Mouse (Mus musculus) liver, adult 2 months (tissue): ENCODE results near the gene Shc2. TPM values are rescaled to one million over a fixed set of nuclear protein-coding genes. Genes with fewer than 3 reads are reported as not detected.

Experiments
- DNase-seq: peaks from one replicate; pipeline ENCODE4 v3.0.0-alpha.2; 2011; ENCODE audit warnings: low read depth, low spot score; ENCODE audit errors: extremely low read depth
- H3K27ac ChIP-seq: fragments of 200-500 bp; replicated peaks from 2 replicates; pipeline ENCODE4 v1.5.1; 2012; ENCODE audit warnings: low read depth, mild to moderate bottlenecking, control low read depth, inconsistent platforms, low read length; ENCODE audit not compliant: insufficient read depth
- H3K27me3 ChIP-seq: fragments of 200-500 bp; 2 replicates; pipeline ENCODE4 v1.6.1; 2012; ENCODE audit warnings: mild to moderate bottlenecking, moderate library complexity, low read length, inconsistent platforms; ENCODE audit not compliant: control insufficient read depth, insufficient read depth
- H3K36me3 ChIP-seq: fragments of 200-500 bp; 2 replicates; pipeline ENCODE4 v1.6.1; 2012; ENCODE audit warnings: low read length, inconsistent platforms; ENCODE audit not compliant: control insufficient read depth, insufficient read depth
- H3K4me1 ChIP-seq: fragments of 200-500 bp; 2 replicates; pipeline ENCODE4 v1.6.1; 2011; ENCODE audit warnings: low read length; ENCODE audit not compliant: control insufficient read depth, insufficient read depth
- H3K4me3 ChIP-seq: fragments of 200-500 bp; 2 replicates; pipeline ENCODE4 v1.5.1; 2011; ENCODE audit warnings: low read depth, mild to moderate bottlenecking, control low read depth, low read length, moderate library complexity; ENCODE audit not compliant: insufficient read depth
- H3K79me2 ChIP-seq: fragments of 200-500 bp; 2 replicates; pipeline ENCODE4 v1.6.1; 2012; ENCODE audit warnings: inconsistent platforms, mild to moderate bottlenecking, low read length, moderate library complexity; ENCODE audit not compliant: control insufficient read depth, insufficient read depth
- H3K9ac ChIP-seq: fragments of 200-500 bp; 2 replicates; pipeline ENCODE4 v1.6.1; 2012; ENCODE audit warnings: low read depth, mild to moderate bottlenecking, control low read depth, inconsistent platforms, low read length
- CTCF ChIP-seq: fragments of 200-500 bp; IDR thresholded peaks from 2 replicates; pipeline ENCODE4 v1.5.1; 2011; ENCODE audit warnings: low read depth, low read length, control low read depth
- POLR2A ChIP-seq: fragments of 200-500 bp; IDR thresholded peaks from 2 replicates; pipeline ENCODE4 v1.6.1; 2011; ENCODE audit warnings: low read length, control low read depth; ENCODE audit not compliant: insufficient read depth; ENCODE audit errors: extremely low read depth
- WGBS: fragments of 180-500 bp; shearing (Covaris S2); methylation state at CpG from one replicate; pipeline ENCODE4 v1.1.7; 2018; 5-methylcytosine and 5-hydroxymethylcytosine counted together
- polyA plus RNA-seq: library from polyadenylated mRNA; depleted of rRNA; stranded (reverse); fragments of >200 nt; gene quantifications from 2 replicates; pipeline ENCODE4 v1.2.3, GENCODE M21; 2012
- total RNA-seq: library from RNA; depleted of rRNA; stranded (reverse); fragments of >200 nt; gene quantifications from 2 replicates; pipeline ENCODE4 v1.2.3, GENCODE M21; 2014

Shc2 gene
- total and polyA plus RNA-seq, 2 experiments = 0.07 to 0.09 TPM

DNA sequence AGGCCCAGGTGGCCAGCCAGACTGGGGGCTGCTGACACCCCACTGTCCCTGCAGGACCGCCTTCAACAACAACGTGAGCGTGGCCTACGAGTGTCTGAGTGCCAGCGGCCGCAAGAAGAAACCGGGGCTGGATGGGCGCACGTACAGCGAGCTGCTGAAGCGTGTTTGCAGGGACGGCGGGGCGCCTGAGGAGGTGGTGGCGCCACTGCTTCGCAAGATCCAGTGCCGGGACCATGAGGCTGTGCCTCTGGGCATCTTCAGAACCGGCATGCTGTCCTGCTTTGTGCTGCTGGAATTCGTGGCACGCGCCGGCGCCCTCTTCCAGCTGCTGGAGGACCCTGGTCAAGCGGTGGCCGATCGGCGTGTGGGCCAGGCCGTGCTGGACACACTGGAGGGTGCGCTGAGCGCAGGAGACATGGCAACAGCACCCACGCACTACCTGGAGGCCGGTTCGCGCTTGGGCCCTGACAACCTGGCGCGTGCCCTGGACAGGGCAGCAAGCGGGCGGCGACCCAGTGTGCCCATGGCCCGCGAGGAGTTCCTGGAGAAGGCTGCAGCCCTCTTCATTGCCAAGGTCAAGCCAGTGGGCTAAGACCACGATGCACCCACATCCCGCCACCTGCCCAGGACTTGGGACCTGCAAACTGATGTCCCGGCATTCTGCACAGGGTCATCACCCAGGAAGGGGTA is 37.8 kb upstream of the Shc2 start:
- no peak for DNase-seq
- 83% methylated on average over 44 of the region's 44 CpGs for WGBS
- Histone ChIP-seq H3K4me1 (peaks cover 1% of the 10 kb centered on the region; the same call in 1 of the 2 replicates), H3K36me3 (no peaks in the 10 kb centered on the region), H3K27ac (no peak overlapping the region), H3K27me3 (no peaks in the 10 kb centered on the region), H3K79me2 (no peaks in the 10 kb centered on the region), H3K4me3 (no peak overlapping the region), H3K9ac (no peak overlapping the region)
- no peak for TF ChIP-seq CTCF
- TF ChIP-seq POLR2A = no peak

DNA sequence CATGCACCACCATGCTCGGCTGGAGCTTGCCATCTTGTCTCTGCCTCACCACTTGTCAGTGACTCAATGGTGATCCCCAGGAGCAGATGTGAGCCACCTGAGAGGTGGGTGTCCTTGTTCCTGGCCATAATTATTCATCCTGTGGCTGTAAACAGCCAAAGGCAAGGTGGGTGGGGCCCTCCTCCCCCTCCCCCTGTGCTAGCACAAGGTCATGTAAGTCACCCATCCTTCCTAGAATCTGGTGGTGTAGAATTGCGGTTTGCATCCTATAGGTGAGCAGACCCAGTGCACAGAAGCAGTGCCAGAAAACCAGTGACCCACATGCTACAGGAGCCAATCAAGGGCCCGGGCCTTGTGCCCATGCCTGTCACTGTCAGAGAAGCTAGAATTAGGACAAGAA is 35.3 kb upstream of the Shc2 start:
- Histone ChIP-seq H3K79me2 (peaks cover 5% of the 10 kb centered on the region; the same call in 1 of the 2 replicates), H3K9ac (no peak overlapping the region), H3K27ac (no peak overlapping the region), H3K4me3 (no peak overlapping the region), H3K27me3 (no peaks in the 10 kb centered on the region), H3K4me1 (peaks cover 7% of the 10 kb centered on the region), H3K36me3 (no peaks in the 10 kb centered on the region)
- 95% methylated on average over 3 of the region's 3 CpGs for WGBS
- no peak for TF ChIP-seq CTCF
- DNase-seq = no peak

DNA sequence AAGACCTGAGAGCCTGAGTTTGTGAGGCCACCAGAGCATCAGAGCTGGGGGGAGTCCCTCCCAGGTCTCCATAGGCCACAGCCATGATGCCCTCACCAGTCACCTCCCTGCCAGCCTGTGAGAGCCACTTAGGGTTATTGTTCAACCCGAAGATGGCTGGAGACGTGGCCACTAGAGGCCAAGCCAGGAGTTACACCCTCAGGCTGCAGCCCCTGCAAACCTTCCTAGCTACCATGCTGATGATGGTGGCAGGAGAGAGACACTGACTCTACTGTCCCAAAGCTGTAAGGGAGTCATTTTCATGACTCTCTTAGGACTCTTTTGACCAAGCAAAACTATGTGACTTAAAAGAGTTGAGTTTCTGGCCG is 34.4 kb upstream of the Shc2 start:
- Histone ChIP-seq H3K4me1 (peaks cover 7% of the 10 kb centered on the region), H3K36me3 (no peaks in the 10 kb centered on the region), H3K27ac (no peak overlapping the region), H3K79me2 (peaks cover 5% of the 10 kb centered on the region; the same call in 1 of the 2 replicates), H3K4me3 (no peak overlapping the region), H3K27me3 (no peaks in the 10 kb centered on the region), H3K9ac (no peak overlapping the region)
- no peak for TF ChIP-seq POLR2A
- 0 out of 2 replicates have a peak, but pooled peaks have one; percentile 1 for TF ChIP-seq CTCF
- WGBS = 63% methylated on average over 3 of the region's 3 CpGs
- no peak for DNase-seq

DNA sequence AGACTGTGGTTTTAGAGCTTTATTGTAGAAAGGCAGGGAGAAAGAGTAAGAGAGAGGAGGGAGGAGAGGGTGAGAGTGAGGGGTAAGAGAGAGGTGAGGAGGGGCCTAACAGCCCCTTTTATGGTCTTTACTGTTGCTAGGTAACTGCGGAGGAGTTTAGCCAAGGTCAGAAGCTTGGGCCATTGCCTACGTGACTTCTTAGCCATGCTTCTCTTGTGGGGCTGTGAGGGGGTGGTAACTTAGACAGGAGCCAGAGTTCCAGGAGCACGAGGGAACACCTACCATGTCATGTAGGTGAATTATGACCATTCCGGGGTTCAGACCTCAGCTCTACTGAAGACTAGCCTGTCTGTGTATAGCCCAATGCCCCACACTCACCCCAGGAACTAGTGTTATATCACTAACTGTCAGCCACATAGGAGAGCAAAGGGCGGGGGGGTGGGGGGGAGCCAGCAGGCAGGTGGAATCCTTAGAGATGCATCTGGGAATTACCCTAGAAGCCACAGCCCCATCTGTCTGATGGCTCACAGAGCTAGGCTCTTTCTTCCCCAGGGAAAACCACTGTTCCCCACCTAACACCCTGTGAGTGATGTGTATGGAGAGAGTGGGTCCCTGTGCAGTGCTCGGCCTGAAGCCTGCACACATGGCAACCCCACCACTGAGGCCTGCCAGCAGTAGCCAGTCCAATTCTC is 33.8 kb upstream of the Shc2 start:
- no peak for TF ChIP-seq CTCF
- TF ChIP-seq POLR2A = no peak
- H3K79me2 ChIP-seq = peaks cover 5% of the 10 kb centered on the region; the same call in 1 of the 2 replicates
- 92% methylated on average over 6 of the region's 6 CpGs for WGBS
- H3K9ac ChIP-seq = no peak overlapping the region
- no peak overlapping the region for H3K4me3 ChIP-seq
- H3K27me3 ChIP-seq = no peaks in the 10 kb centered on the region
- peaks cover 7% of the 10 kb centered on the region for H3K4me1 ChIP-seq
- H3K27ac ChIP-seq = no peak overlapping the region
- no peak for DNase-seq
- no peaks in the 10 kb centered on the region for H3K36me3 ChIP-seq

DNA sequence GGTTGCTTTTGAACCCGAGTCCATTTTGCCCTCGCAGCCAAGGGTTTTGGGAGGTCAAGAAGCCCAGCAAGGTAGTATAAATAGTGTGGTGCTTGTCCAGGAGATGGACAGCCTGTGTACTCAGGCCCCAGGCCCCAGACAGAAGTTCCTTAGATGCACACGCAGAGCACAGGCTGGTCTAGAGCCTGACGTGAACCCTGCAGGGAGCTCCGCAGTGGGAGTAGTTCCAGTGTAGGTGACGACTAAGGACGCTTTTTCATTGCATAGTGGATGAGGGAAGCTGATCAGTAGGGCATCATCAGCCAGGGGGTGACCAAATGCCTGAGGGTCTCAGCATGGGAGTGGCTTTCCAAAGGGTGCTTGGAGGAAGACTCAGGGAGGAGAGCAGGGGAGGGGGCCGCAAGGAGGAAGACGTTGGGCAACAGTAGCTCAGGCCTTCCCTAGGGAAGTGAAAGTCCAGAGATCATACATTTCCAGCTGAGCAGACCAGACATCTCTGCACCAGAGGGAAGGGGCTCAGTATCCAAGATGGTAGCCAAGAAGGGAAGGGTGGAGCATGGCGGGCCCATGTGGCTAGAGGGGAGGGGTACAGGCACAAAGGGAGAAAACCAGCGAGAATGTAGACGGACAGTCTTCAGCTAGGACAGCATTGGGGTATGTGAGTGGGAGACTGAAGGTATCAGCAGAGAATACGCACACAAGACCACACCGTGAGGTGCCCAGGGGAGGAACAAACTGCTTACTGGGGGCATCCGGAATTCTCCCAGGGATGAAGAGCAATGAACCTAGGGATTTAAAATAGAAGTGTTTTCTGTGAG is 32.6 kb upstream of the Shc2 start:
- peaks cover 5% of the 10 kb centered on the region; the same call in 1 of the 2 replicates for H3K79me2 ChIP-seq
- H3K27me3 ChIP-seq = no peaks in the 10 kb centered on the region
- WGBS = 41% methylated on average over 15 of the region's 15 CpGs
- TF ChIP-seq CTCF (no peak), POLR2A (no peak)
- peak overlapping the region; percentile 83 for H3K9ac ChIP-seq
- peaks cover 7% of the 10 kb centered on the region for H3K4me1 ChIP-seq
- peak overlapping the region; percentile 84 for H3K4me3 ChIP-seq
- H3K36me3 ChIP-seq = no peaks in the 10 kb centered on the region
- no peak overlapping the region for H3K27ac ChIP-seq
- DNase-seq = no peak

DNA sequence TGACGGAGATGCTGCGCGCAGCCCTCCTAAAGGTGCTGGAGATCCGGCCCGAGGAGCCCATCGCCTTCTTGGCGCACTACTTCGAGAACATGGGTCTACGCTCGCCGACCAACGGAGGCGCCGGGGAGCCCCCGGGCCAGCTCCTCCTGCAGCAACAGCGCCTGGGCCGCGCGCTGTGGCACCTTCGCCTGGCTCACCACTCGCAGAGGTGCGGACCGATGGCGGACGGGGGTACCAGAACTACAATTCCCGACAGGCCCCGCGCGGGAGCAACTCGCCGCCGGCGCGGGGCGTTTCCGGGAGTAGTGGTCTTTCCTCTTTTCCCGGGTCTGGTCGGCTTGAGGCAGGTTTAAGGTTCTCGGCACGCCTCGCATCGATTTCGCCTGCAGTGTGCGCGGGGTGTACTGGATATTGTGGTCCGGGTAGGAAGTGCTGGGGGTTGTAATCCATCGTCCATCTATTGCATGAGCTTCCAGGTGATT is 31.9 kb upstream of the Shc2 start:
- TF ChIP-seq CTCF (no peak), POLR2A (no peak)
- Histone ChIP-seq H3K27ac (peak overlapping the region; percentile 64), H3K4me1 (peaks cover 7% of the 10 kb centered on the region), H3K79me2 (peaks cover 5% of the 10 kb centered on the region; the same call in 1 of the 2 replicates), H3K9ac (peak overlapping the region; percentile 83), H3K36me3 (no peaks in the 10 kb centered on the region), H3K4me3 (peak overlapping the region; percentile 84), H3K27me3 (no peaks in the 10 kb centered on the region)
- peak; percentile 27 for DNase-seq
- WGBS = under 1% methylated on average over 47 of the region's 47 CpGs
